Mouse (Mus musculus) cortical plate, adult 2 months (tissue): ENCODE data around the gene Tulp1.

ENCODE experiments used
- CTCF ChIP-seq: fragments of 200-500 bp; IDR thresholded peaks from 2 replicates; pipeline ENCODE4 v1.5.1; 2011; ENCODE audit warnings: mild to moderate bottlenecking, control low read depth, low read length; ENCODE audit not compliant: insufficient read depth; ENCODE audit errors: extremely low read depth
- POLR2A ChIP-seq: fragments of 200-500 bp; IDR thresholded peaks from 2 replicates; pipeline ENCODE4 v1.6.1; 2011; ENCODE audit warnings: mild to moderate bottlenecking, low read length, control low read depth; ENCODE audit not compliant: insufficient read depth; ENCODE audit errors: extremely low read depth

DNA sequence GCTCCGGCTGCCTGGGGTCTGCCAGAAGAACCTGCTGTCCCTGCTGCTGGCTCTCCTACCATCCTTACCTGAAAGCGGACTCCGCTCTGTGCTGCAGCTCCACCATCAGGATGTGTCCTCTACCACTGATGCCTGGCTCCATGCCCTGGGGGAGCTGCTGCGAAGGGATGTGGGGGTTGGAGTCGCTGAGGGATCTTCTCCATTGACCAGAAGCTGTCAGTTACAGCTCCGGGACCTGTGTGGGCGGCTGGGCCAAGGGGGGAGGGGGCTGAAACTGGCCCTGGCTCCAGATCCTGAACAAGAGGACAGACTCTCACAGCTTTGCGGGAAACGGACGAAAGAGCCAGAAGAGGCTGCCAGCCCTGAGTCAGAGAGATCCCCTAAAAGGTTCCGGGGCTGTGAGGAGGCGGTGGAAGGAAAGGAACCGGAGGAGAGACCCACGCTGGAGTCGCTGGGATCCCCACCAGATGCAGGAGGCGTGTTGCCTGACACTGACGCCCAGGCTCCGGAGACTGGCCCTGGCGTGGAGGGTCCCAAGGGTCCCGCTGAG lies 49.3 kb downstream of the Tulp1 start:
- no peak for TF ChIP-seq CTCF
- TF ChIP-seq POLR2A, result no peak
